Mouse (Mus musculus) liver, embryonic 11.5 days (tissue): ENCODE data around the gene Fbxo46. TPM values are rescaled to one million over a fixed set of nuclear protein-coding genes. Genes with fewer than 3 reads are reported as not detected.
A peak's percentile ranks its signal among the peaks of the same experiment; 100 is the strongest.

Experiments used
- ATAC-seq: fragments of 200-750 bp; cut with Nextera tagmentation; replicated peaks from 2 replicates; pipeline ENCODE4 v1.8.0; 2017; ENCODE audit warnings: moderate number of reproducible peaks, mild to moderate bottlenecking, moderate TSS enrichment, moderate library complexity; ENCODE audit not compliant: low FRiP score
- DNase-seq: peaks from one replicate; pipeline ENCODE4 v3.0.0-alpha.2; 2017; ENCODE audit warnings: low spot score
- H3K27ac ChIP-seq: fragments of 300-500 bp; sonication (generic); 2 replicates; pipeline ENCODE4 v1.5.1; 2014; ENCODE audit warnings: mild to moderate bottlenecking, low read depth, low read length, control low read depth
- H3K27me3 ChIP-seq: fragments of 300-500 bp; sonication (generic); replicated peaks from 2 replicates; pipeline ENCODE4 v1.6.1; 2014; ENCODE audit warnings: low read length, mixed read lengths; ENCODE audit not compliant: control insufficient read depth, insufficient read depth
- H3K36me3 ChIP-seq: fragments of 300-500 bp; sonication (generic); 2 replicates; pipeline ENCODE4 v1.6.1; 2014; ENCODE audit warnings: mild to moderate bottlenecking, low read length, moderate library complexity, mixed read lengths; ENCODE audit not compliant: control insufficient read depth, insufficient read depth
- H3K4me1 ChIP-seq: fragments of 300-500 bp; sonication (generic); replicated peaks from 2 replicates; pipeline ENCODE4 v1.6.1; 2014; ENCODE audit warnings: low read length, mixed read lengths; ENCODE audit not compliant: control insufficient read depth, insufficient read depth
- H3K4me2 ChIP-seq: fragments of 300-500 bp; sonication (generic); 2 replicates; pipeline ENCODE4 v1.6.1; 2014; ENCODE audit warnings: mild to moderate bottlenecking, control low read depth, moderate library complexity
- H3K4me3 ChIP-seq: fragments of 300-500 bp; sonication (generic); 2 replicates; pipeline ENCODE4 v1.5.1; 2014; ENCODE audit warnings: low read depth, low read length, control low read depth
- H3K9ac ChIP-seq: fragments of 300-500 bp; sonication (generic); 2 replicates; pipeline ENCODE4 v1.6.1; 2014; ENCODE audit warnings: low read depth, low read length, control low read depth
- H3K9me3 ChIP-seq: fragments of 300-500 bp; sonication (generic); 2 replicates; pipeline ENCODE4 v1.6.1; 2016; ENCODE audit warnings: low read length, inconsistent platforms, mixed read lengths; ENCODE audit not compliant: control insufficient read depth
- WGBS: fragments of 180-500 bp; shearing (Covaris S2); extraction: QIAGEN DNeasy Blood & Tissue Kit; methylation state at CpG from one replicate; pipeline ENCODE4 v1.1.7; 2014; 5-methylcytosine and 5-hydroxymethylcytosine counted together
- polyA plus RNA-seq: library from polyadenylated mRNA; unstranded; fragments of >200 nt; fragmentation: Nextera tagmentation; extraction: Ambion mirVana; gene quantifications from 2 replicates; pipeline ENCODE4 v1.2.1, GENCODE M21; 2014

The Fbxo46 gene
- polyA plus RNA-seq, 1 experiment from 2014 or later, result 9.9 TPM

DNA sequence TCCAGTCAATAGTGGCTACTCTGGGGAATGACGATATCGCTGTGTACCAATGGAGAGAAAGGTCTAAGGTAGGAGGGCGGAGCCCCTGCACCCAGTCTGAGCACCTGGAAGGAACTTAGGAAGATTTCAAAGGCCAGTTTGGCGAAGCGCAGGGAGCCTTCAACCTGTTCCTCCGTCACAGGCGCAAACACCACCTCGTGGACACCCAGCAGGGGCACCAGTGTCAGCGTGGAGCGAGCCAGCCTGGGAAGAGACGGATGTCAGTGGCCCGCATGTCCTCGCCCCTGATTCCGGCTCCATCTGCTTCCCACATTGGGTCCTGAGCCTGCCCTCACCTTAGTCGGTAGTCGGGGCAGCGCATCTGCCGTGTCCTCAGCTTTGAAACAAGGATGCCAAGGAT is 39.8 kb downstream of the Fbxo46 start:
- H3K4me3 ChIP-seq, result peak overlapping the region; percentile 43; the same call in 1 of the 2 replicates
- peak overlapping the region; percentile 83 for H3K4me2 ChIP-seq
- DNase-seq, result no peak
- H3K27ac ChIP-seq, result no peak overlapping the region
- H3K9me3 ChIP-seq, result no peaks in the 10 kb centered on the region
- peaks cover 19% of the 10 kb centered on the region for H3K27me3 ChIP-seq
- H3K9ac ChIP-seq, result no peak overlapping the region
- ATAC-seq, result no peak
- peaks cover 6% of the 10 kb centered on the region; the same call in 1 of the 2 replicates for H3K36me3 ChIP-seq
- peaks cover 29% of the 10 kb centered on the region for H3K4me1 ChIP-seq
- WGBS, result 18% methylated on average over 18 of the region's 18 CpGs

DNA sequence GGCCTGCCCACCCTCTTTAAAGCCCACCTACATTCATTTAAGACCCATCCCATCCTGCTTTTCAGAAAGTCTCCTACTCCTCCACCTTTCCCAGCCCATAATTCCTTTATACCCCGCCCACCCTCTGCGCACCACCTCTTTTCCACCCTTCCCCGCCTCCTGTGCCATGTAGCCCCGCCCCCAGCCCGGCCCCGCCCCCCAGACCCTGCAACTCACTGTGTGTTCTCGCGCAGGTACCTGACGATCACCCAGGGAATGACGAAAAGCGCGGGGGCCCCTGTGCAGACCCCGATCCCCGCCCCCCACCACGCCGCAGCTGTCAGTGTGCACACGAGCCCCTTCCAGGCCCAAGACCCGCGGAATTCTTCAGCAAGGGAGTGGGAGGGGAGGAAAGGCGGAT is 40.5 kb downstream of the Fbxo46 start:
- Histone ChIP-seq H3K4me3 (peak overlapping the region; percentile 43), H3K27ac (no peak overlapping the region), H3K4me2 (peak overlapping the region; percentile 83), H3K36me3 (peaks cover under 1% of the 10 kb centered on the region; the same call in 1 of the 2 replicates), H3K9ac (no peak overlapping the region), H3K27me3 (peaks cover 26% of the 10 kb centered on the region), H3K9me3 (no peaks in the 10 kb centered on the region), H3K4me1 (peaks cover 36% of the 10 kb centered on the region)
- 2% methylated on average over 20 of the region's 20 CpGs for WGBS
- DNase-seq (peak; percentile 78), ATAC-seq (peak; percentile 67)

DNA sequence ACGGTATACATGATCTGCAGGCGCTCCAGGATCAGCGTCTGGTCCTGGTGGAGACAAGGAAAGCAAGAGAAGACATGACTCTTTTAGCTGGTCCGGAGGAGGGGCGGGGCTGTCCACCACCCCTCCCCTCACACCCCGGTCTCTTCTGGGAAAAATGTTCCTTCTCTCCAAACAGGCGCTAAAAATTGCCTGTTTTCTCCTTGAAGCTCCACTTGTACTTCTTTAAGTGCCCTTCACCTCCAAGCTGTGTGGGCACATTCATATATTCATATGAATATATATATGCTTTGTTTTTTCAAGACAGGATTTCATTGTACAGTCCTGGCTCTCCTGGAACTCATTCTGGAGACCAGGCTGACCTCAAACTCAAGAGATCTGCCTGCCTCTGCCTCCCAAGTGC is 43.3 kb downstream of the Fbxo46 start:
- WGBS, result 78% methylated on average over 7 of the region's 7 CpGs
- no peak for DNase-seq
- H3K9me3 ChIP-seq, result peaks cover 2% of the 10 kb centered on the region; the same call in 1 of the 2 replicates
- ATAC-seq, result no peak
- H3K9ac ChIP-seq, result no peak overlapping the region
- H3K4me2 ChIP-seq, result no peak overlapping the region
- H3K27me3 ChIP-seq, result peaks cover 30% of the 10 kb centered on the region
- H3K36me3 ChIP-seq, result no peaks in the 10 kb centered on the region
- H3K4me3 ChIP-seq, result no peak overlapping the region
- no peak overlapping the region for H3K27ac ChIP-seq
- H3K4me1 ChIP-seq, result peaks cover 41% of the 10 kb centered on the region

DNA sequence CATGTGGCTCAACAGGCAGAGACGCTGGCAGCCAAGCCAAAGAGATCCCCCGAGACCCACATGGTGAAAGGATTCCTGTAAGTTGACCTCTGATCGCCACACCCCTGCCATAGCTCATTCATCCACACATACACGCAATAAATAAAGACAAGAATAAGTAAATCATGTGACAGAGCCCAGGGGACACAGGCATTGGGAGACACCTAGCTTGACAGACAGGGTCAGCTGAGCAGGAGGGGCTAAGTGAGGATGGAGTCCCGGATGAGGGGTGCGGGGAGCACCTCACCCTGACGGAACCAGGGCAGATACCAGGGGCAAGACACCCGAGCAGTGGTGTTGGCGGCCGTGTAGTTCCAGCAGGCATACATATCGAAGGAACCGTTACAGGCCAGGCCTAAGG is 44.1 kb downstream of the Fbxo46 start:
- no peaks in the 10 kb centered on the region for H3K36me3 ChIP-seq
- H3K27me3 ChIP-seq, result peaks cover 28% of the 10 kb centered on the region
- peak overlapping the region; percentile 56 for H3K4me2 ChIP-seq
- DNase-seq (no peak), ATAC-seq (no peak)
- H3K27ac ChIP-seq, result no peak overlapping the region
- no peak overlapping the region for H3K9ac ChIP-seq
- peaks cover 2% of the 10 kb centered on the region; the same call in 1 of the 2 replicates for H3K9me3 ChIP-seq
- H3K4me1 ChIP-seq, result peaks cover 41% of the 10 kb centered on the region
- 29% methylated on average over 12 of the region's 12 CpGs for WGBS
- H3K4me3 ChIP-seq, result no peak overlapping the region; the same call in 1 of the 2 replicates

DNA sequence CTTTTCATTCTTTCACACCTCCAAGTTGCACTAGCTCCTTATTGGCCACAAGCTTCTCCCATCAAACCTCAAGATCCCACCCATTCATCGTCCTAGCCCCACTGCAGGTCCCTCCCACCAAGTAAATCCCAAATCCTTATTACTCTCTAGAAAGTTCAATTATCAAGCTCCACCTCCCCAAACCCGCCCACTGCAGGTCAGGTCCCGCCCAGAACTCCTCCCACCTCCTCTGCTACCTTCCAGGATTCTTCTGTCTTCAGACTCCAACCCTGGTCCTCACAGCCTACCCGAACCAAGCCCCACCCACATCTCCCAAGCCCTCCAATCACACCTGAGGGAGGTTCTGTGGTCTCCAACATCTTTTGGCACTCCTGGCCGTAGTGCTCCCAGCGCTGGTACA is 44.5 kb downstream of the Fbxo46 start:
- Histone ChIP-seq H3K9me3 (peaks cover 2% of the 10 kb centered on the region; the same call in 1 of the 2 replicates), H3K36me3 (no peaks in the 10 kb centered on the region), H3K9ac (no peak overlapping the region), H3K27me3 (peaks cover 24% of the 10 kb centered on the region), H3K4me3 (peak overlapping the region; percentile 27), H3K4me1 (peaks cover 41% of the 10 kb centered on the region), H3K27ac (no peak overlapping the region), H3K4me2 (peak overlapping the region; percentile 56)
- ATAC-seq, result peak; percentile 46
- 3% methylated on average over 6 of the region's 6 CpGs for WGBS
- no peak for DNase-seq

DNA sequence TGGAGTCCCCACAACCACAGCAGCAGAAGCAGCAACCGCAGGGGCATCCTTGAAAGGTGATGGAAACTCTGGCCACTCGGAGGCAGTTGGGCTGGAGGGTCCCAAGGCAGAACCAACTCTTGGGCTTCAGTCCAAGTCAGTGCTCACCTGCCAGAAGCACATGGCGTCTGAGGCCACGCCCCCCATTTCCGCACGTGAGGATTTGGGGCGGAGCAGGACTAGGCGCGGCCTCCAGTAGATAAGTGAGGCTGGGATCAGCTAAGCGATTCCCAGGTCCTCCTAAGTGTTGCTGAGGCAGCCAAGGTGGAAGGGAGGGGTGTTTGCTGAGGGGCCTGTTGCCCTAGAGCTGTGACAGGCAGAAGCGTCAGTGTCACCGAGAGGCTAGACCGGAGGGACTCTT is 45.3 kb downstream of the Fbxo46 start:
- Histone ChIP-seq H3K27me3 (peaks cover 24% of the 10 kb centered on the region), H3K4me1 (peaks cover 37% of the 10 kb centered on the region), H3K27ac (no peak overlapping the region), H3K9ac (no peak overlapping the region), H3K4me3 (peak overlapping the region; percentile 27), H3K4me2 (peak overlapping the region; percentile 56), H3K36me3 (no peaks in the 10 kb centered on the region), H3K9me3 (peaks cover 2% of the 10 kb centered on the region; the same call in 1 of the 2 replicates)
- DNase-seq (no peak), ATAC-seq (peak; percentile 42)
- WGBS, result 3% methylated on average over 13 of the region's 13 CpGs

DNA sequence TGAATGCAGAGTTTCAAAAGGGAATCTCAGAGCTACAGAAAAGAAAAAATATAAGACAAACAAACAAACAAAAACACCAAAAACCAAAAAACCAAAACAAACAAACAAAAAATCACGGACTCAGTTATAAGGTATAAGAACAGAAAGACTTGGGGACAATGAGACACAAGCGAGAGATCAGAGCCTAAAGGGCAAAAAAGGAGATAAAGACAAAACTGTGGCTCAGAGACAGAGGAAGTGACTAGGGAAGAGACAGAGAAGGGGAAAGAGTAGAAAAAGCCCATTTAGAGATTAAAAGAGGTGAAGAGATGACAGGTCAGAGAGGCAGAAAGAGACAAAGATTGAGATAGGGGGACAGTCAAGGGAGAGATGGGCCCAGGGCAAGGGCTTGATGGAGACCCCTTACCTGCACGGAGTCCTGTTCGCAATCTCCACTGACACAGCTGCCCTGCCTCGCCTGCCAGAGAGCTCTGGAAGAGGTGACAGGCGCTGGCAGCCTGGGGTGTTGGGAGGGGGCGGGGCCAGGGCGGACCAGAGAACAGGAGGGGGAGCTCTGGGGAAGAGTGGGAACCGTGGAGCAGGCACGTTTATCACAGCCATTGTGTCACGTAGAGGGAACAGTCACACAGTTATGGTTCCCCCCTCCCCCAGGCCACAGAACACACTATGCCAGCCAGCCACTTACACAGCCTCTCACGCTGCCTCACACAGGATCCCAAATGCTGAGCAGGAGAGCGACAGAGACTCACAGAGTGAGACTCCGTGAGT is 46.2 kb downstream of the Fbxo46 start, which contains the start of gene Gipr:
TSS of gene Gipr (minus strand) at position 472 of the 768 bp plus-strand sequence.
- Histone ChIP-seq H3K4me2 (peak within 1 kb of the TSS; percentile 56), H3K27ac (no peak within 1 kb of the TSS), H3K36me3 (no peaks in the 10 kb centered on the region), H3K9me3 (peaks cover 2% of the 10 kb centered on the region; the same call in 1 of the 2 replicates), H3K4me1 (peaks cover 30% of the 10 kb centered on the region), H3K4me3 (peak within 1 kb of the TSS; percentile 27), H3K9ac (no peak within 1 kb of the TSS), H3K27me3 (peaks cover 24% of the 10 kb centered on the region)
- no peak for ATAC-seq
- DNase-seq, result no peak
- WGBS, result 9% methylated on average over 14 of the region's 14 CpGs

GRCm38 (mm10) chr7:19166990-19167389 is 47.3 kb downstream of the Fbxo46 start:
- Histone ChIP-seq H3K9me3 (peaks cover 2% of the 10 kb centered on the region; the same call in 1 of the 2 replicates), H3K4me3 (no peak overlapping the region), H3K9ac (no peak overlapping the region), H3K4me1 (peaks cover 33% of the 10 kb centered on the region), H3K27ac (no peak overlapping the region), H3K27me3 (peaks cover 24% of the 10 kb centered on the region), H3K4me2 (no peak overlapping the region), H3K36me3 (no peaks in the 10 kb centered on the region)
- DNase-seq, result no peak
- no peak for ATAC-seq
- WGBS, result 79% methylated on average over 3 of the region's 3 CpGs

GRCm38 (mm10) chr7:19169506-19169905 is 49.8 kb downstream of the Fbxo46 start:
- peaks cover 27% of the 10 kb centered on the region for H3K4me1 ChIP-seq
- ATAC-seq (no peak), DNase-seq (no peak)
- H3K9me3 ChIP-seq, result peaks cover 2% of the 10 kb centered on the region; the same call in 1 of the 2 replicates
- peaks cover 19% of the 10 kb centered on the region for H3K27me3 ChIP-seq
- H3K36me3 ChIP-seq, result no peaks in the 10 kb centered on the region
- H3K4me2 ChIP-seq, result no peak overlapping the region
- H3K9ac ChIP-seq, result no peak overlapping the region
- H3K27ac ChIP-seq, result no peak overlapping the region
- no peak overlapping the region for H3K4me3 ChIP-seq
- 57% methylated on average over 10 of the region's 10 CpGs for WGBS
